Mouse (Mus musculus): ENCODE results near the gene Pcolce2.

Pcolce2 gene

DNA sequence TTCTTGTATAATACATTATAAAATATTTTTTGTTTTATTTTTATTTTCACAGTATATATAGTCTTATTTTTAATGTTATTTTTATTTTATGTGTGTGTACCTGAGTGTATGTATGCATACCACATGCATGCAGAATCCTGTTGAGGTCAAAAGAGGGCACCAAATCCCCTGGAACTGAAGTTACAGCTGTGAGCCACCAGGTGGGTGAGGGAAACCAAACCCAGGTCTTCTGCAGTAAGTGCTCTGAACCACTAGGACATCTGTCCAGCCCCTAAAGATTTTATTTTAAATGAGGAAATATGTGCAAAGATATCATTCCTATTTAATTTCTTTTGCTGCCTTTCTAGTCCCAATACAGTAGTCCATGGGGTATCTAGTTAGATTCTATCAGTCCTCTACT is 71.5 kb downstream of the Pcolce2 start:
- DNase-seq (ENCODE audit: low read depth, low spot score), result no peak

DNA sequence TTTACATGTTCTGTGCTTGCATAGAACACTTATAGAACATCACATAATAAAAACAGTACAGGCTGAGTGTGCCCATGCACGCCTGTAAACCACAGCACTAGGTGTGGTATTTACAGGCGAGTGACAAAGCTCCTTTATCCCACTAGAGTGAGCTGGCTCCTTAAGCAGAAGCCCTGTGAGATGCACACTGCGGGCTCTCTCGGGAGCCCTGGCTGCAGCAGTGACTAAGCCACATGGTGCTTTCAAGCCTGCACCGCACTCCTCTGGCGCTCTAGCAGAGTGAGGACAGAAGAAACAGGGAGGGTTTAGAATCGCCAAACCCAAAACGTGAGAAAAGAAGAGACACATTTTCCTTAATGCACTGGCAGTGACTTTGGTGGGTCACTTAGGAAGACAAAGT is 75.2 kb downstream of the Pcolce2 start:
- no peak for DNase-seq (ENCODE audit: low read depth, low spot score)

DNA sequence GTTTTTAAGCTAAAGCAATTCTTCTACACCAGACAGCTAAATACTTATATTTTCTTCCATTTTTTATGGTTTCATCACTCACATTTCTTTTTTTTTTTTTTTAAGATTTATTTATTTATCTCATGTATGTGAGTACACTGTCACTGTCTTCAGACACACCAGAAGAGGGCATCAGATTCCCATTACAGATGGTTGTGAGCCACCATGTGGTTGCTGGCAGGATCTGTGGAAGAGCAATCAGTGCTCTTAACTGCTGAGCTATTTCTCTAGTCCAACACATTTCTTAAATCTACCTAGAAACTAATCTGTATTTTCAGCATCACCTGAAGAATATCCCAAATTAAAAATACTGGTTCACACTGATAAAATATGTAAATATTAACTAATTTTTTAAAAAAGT is 98.8 kb downstream of the Pcolce2 start:
- no peak for DNase-seq (ENCODE audit: low read depth, low spot score)

DNA sequence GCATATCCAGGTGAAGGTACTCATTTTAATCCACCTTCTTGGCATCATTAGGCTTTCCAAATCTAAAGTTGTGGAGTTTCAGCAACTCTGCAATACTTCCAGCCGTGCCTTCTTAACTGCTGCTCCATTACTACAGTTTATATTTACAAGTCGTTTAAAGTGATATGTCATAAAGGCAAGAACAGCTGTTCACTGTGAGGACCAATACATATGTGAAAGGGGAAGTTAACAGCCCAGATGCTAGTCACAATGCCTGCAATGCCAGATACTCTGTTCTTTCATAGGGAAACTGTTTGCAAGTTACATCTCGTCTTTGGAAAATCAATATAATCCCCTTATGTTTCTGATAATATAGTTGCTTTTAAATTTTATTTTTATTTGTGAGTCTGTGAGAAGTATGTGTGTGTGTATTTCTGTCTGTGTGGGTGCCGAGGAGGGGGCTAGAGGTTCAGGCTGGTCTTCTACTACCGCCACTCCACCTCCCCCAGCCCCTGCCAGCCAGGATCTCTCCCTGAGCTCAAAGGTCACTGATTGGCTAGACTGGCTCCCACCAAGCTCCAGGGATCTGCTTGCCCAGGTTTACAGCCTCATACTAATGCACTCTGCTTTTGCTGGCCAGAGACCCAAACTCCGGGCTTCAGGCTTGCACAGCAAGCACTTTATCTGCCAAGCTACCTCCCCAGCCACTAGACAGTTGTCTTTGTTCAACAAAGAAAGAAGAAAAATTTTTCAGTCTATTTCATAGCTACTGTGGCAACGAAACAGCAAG is 107.6 kb downstream of the Pcolce2 start:
- no peak for DNase-seq (ENCODE audit: low read depth, low spot score)

DNA sequence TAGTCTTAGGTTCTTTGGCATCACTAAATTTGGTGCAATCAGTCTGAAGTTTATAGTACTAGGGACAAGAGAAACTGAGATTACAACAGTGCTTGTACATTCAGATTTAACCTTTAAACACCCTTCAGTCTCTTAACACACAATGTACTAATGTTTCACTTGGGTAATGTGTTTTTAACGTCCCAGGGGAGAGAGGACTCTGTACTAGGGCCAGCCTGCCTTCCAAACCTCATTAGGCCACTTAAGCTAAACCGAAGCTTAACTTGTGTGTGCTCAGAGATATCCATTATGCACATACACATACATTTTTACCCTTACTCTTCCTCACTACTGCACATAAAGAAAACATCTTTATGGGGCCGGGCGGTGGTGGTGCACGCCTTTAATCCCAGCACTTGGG is 109.9 kb downstream of the Pcolce2 start:
- DNase-seq (ENCODE audit: low read depth, low spot score), result no peak
